ENCODE assay signal across 23 mouse cellular contexts in the genomic region with DNA sequence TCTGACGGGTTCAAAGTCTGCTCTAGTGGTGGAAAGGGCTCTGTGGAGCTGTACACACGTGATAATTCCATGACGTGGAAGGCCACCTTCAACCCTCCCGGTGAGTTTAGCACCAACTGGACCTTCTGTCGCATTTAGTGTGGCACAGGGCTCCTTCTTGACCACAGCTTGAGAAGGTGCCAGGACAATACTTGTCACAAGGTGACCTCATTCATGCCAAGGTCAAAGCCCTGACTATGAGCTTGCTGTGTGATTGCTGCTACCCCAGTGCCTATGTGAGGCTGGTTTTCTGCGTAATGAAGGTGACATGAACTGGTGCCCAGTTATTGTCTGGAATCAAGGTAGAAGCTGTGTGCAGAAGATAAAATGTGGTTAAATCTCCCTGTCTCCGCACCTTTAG. TPM values are rescaled to one million over a fixed set of nuclear protein-coding genes. Genes with fewer than 3 reads are reported as not detected.
"Had no signal": no experiment of that assay in that cellular context is flagged by ENCODE, and none has a peak within 500 bp of the region (broad histone marks: within the 10 kb centered on the region; RNA-seq: fewer than 3 reads in every experiment).

No protein-coding gene starts in this region.

- H3K4me1 ChIP-seq: heart, embryonic 12.5 days; liver, embryonic 12.5 days had no signal

- H3K27ac ChIP-seq: gastrocnemius, adult 2 months; heart, embryonic 10.5 days; hindbrain, embryonic 10.5 days; hindbrain, embryonic 12.5 days; hindbrain, embryonic 14.5 days; intestine, embryonic 15.5 days; layer of hippocampus, adult 2 months; limb, embryonic 13.5 days; limb, embryonic 15.5 days; liver, embryonic 12.5 days; liver, embryonic 14.5 days had no signal

- DNase-seq: gastrocnemius, adult 2 months; gastrocnemius, postnatal 10 days; gastrocnemius, postnatal 25 days; heart, adult 18-20 months; heart, postnatal 10 days; heart, postnatal 4 days; kidney, adult 18-20 months; kidney, adult 8-10 months; kidney, postnatal 10 days; kidney, postnatal 25 days; kidney, postnatal 4 days had no signal

- H3K36me3 ChIP-seq: heart, embryonic 10.5 days; heart, embryonic 12.5 days; hindbrain, embryonic 10.5 days; hindbrain, embryonic 12.5 days; intestine, embryonic 15.5 days; limb, embryonic 13.5 days; limb, embryonic 15.5 days; liver, embryonic 12.5 days had no signal

- H3K27me3 ChIP-seq: heart, embryonic 12.5 days; hindbrain, embryonic 12.5 days; intestine, embryonic 15.5 days; limb, embryonic 13.5 days; limb, embryonic 15.5 days; liver, embryonic 12.5 days had no signal

- H3K4me3 ChIP-seq: gastrocnemius, adult 2 months; heart, embryonic 10.5 days; heart, embryonic 12.5 days; hindbrain, embryonic 10.5 days; hindbrain, embryonic 12.5 days; intestine, embryonic 15.5 days; layer of hippocampus, adult 2 months; limb, embryonic 13.5 days; limb, embryonic 15.5 days; liver, embryonic 12.5 days had no signal

- H3K9me3 ChIP-seq: heart, embryonic 10.5 days; heart, embryonic 12.5 days; hindbrain, embryonic 10.5 days; hindbrain, embryonic 12.5 days; intestine, embryonic 15.5 days; limb, embryonic 13.5 days; limb, embryonic 15.5 days; liver, embryonic 12.5 days had no signal

RNA-seq across cellular contexts. Expression of a gene that starts 25.9 kb away (rescaled TPM):
- polyA plus RNA-seq: limb, embryonic 11.5 days had no signal
